Mouse (Mus musculus): ENCODE data around the gene Aldh1b1.

The Aldh1b1 gene

DNA sequence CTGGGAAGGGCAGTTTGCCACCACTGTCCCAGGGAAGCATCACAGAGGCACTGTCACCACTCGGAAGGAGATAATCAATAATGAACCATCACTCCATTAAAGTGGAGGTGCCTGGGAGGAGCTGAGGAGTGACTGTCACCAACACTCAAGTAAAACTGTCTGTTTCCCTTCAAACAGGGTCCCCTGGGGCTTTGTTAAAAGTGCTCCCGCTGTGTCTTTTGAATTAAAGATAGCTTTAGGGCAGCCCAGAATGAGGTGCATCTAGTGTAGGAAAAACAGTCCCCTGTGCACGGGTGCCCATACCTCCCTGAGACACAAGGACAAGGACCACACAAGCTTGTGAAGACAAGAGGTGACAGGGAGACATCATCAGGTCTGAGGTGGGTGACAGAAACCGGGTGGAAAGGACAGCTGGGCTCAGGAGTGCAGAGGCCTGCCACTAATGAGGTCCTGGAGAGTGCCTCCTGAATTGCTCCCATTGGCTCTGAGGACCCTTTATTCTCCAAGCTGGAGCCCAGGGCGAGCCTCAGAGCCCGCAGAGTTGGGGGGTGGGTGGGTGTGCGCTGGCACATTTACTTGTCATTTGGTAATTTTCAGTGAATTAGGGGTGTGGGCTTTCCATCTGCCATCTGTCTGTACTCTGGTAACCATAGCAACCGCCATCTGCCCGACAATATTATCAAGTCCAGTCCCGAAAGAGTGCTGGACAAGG, 25.4 kb downstream of the Aldh1b1 start:
- ATAC-seq (ENCODE audit: insufficient number of reproducible peaks, low FRiP score, low TSS enrichment) = no peak

DNA sequence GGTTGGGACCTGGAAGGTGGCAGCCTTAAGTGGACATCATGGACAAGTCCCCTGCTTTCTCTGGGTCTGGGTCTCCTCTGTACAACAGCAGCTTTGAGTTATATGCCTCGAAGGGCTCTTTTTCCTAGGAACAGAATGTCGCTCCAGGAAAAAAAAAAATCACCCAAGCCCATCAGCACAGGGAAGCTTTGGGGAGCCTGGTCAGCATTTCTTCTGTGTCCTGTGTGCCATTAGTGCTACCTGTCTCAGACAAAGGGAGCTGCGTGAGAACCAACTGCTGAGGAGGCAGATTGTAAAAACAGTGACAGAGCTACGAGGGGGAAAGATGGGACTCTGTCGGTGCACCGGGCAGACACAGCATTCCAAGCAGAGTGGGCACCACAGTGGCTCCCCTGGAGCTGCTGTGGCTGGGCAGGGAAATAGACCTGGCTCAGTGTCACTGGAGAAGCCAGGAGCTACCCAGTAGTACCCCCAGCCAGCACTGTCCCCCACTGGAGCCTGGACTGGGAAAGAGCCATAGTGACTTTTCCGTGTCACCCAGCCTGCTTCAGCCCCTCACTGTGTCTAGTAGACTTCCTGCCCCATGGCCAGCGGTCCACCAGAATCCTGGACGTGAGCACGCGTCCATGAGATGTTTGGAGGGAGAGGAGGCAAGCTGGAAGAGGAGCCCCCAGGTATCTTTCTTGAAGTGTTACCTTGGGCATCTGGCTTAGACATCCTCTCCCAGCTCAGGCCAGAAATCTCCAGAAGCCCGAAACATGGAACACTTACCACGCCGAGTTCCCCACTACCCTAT, 26.1 kb downstream of the Aldh1b1 start:
- no peak for ATAC-seq (ENCODE audit: insufficient number of reproducible peaks, low FRiP score, low TSS enrichment)

DNA sequence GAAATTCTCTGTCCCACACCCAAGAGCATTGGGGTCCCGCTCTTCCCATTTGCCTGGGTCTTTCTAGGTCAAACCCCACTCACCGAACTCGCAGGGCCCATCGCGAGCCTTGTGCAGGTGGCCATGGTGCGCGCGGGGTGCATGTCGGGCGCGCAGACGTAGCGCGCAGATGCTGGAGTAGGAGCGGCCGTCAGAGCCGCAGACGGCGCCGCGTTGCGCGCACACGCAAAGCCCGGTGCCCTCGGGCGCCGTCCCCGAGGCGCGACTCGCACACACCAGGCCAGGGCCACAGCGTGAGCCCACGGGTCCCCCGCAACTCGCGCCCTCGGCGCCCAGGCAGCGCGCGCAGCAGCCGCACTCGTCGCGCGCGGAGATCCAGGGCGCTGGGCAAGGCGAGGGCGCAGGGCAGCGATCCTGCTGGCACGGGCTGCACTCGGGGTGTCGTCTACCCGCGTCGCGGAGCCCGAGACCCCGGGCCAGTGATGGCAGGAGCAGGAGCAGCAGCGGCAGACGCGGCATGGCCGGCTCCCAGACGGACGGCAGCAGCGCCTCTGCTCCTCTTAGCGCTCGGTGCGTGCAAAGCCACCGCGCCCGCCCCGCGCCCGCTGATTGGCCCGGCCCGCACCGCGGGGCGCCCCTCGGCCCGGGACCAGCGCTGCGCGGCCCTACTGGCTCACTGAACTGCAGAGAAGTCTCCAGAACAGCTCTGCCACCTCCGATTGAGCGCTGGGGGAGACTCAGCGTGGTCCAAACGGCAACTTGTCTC, 27.6 kb downstream of the Aldh1b1 start, which contains the start of gene Igfbpl1:
Gene Igfbpl1, minus strand, starts transcription at position 649 of the 766 bp plus-strand sequence.
- no peak for ATAC-seq (ENCODE audit: insufficient number of reproducible peaks, low FRiP score, low TSS enrichment)

GRCm38 (mm10) chr4:45829907-45830759, 31.3 kb downstream of the Aldh1b1 start:
- no peak for ATAC-seq (ENCODE audit: insufficient number of reproducible peaks, low FRiP score, low TSS enrichment)

DNA sequence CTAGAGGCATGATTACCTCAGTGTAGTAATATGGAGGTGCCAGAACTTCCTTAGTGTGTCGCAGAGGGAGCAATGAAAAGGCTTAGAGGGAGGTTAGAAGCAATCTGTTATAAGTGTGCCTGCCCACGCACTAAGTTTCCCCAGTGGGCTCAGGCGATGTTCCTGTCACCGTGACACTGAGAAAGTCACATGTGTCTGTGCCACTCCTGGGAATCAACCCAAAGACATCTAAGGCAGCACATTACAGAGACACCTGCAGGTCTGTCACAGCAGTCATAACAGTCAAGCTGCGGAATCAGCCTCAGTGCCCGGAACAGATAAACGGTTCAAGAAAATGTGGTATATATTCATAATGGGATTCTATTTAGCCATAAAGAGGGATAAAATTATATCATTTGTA, 33.2 kb downstream of the Aldh1b1 start:
- no peak for ATAC-seq (ENCODE audit: insufficient number of reproducible peaks, low FRiP score, low TSS enrichment)

DNA sequence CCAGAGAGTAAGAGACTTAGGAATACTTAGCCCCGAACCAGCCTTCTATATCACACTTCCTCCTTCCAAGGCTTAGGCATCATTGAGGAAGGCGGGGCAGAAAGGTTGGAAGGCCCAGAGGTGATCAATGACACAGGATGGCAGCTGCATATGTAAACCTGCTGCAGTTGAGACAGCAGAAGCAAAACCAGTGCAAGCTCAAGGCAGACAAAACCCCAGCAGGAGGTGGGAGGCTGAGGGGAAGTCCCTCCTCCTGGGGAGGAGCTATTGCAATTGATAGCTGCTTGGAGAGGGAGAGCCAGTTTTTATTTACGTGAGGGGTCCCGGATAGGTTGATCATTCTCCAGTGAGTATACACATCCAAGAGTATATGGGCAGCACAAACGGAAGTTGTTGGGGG, 34.6 kb downstream of the Aldh1b1 start:
- no peak for ATAC-seq (ENCODE audit: insufficient number of reproducible peaks, low FRiP score, low TSS enrichment)

GRCm38 (mm10) chr4:45844355-45844754, 45.5 kb downstream of the Aldh1b1 start:
- ATAC-seq (ENCODE audit: insufficient number of reproducible peaks, low FRiP score, low TSS enrichment) = no peak

DNA sequence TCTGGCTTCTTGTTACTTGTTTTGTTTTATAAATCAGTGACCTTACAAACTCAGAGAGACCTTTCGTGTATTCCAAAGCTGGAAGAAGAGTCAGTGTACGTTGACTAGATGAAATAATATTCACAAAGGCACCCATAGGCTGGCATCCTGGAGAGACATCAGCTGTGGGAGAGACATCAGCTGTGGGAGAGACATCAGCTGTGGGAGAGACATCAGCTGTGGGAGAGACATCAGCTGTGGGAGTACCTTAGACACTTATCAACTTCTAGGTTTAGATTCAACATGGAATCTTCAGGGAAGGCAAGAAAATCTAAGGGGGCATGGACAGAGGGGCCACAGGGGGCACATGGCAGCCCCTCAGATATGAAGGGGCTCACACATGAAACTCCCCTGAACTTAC, 47.4 kb downstream of the Aldh1b1 start:
- no peak for ATAC-seq (ENCODE audit: insufficient number of reproducible peaks, low FRiP score, low TSS enrichment)

- no peak for ATAC-seq (ENCODE audit: insufficient number of reproducible peaks, low FRiP score, low TSS enrichment)
Observed at GRCm38 (mm10) chr4:45848109-45848824, 49.4 kb downstream of the Aldh1b1 start, which contains the start of gene Stra6l. Gene Stra6l (plus strand): TSS chr4:45848664.

- ATAC-seq (ENCODE audit: insufficient number of reproducible peaks, low FRiP score, low TSS enrichment) = no peak
Observed at GRCm38 (mm10) chr4:45848825-45849156, 50.0 kb downstream of the Aldh1b1 start.

DNA sequence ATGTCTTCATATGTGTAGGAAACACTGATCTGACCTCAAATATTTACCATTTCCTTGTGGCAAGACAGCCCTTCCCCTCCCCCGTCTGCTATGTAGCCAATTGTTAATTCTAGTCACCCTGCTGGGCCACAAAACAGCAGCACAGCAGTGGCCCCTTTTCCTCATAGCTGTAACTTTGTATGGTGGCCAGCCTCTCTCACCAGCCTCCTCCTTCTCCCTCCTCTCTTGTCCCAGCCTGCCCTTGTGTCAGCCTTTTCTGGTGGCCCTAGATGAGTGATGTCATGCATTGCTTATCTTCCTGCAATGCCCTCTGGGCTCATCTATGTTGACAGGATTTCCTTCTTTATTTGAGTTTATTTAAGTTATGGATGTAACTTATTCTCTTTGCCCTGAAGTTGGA, 50.6 kb downstream of the Aldh1b1 start:
- no peak for ATAC-seq (ENCODE audit: insufficient number of reproducible peaks, low FRiP score, low TSS enrichment)

- no peak for ATAC-seq (ENCODE audit: insufficient number of reproducible peaks, low FRiP score, low TSS enrichment)
Observed at GRCm38 (mm10) chr4:45851640-45852051, 52.8 kb downstream of the Aldh1b1 start.

DNA sequence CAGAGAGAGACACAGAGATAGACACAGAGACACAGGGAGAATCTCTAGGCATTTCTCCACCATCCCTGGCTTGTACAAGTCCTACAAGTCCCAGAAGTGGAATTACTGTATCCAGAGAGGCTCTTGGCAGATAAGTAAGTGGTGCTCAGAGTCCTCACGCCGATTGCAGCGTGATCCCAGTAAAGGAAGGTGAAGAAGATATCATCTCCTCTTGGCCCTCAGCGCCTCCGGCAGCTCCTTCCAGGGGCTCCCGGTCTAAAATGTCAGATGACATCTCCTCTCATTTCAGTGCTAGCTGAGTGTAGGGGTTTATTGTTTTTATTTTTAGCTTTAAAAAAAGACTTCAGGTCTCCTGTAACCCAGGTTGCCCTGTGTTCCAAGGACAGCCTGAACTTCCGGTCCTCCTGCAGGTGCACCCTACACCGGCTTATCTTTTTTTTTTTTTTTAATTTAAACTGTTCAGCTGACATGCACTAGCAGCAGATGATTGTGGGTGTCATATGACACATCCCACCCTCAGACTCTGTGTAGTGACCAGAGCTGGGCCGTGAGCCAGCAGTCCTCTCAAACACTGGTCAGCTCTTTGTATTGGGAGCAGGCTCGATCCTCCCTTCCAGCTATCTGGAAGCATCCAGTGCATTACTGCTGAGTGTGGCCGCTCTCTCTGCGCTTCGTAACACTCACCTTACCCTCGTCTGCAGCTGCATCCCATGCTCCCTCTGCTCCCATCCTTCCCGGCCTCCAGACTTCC, 54.8 kb downstream of the Aldh1b1 start:
- ATAC-seq (ENCODE audit: insufficient number of reproducible peaks, low FRiP score, low TSS enrichment) = no peak
